ENCODE assay signal across 12 mouse cellular contexts in genomic region chr9:101280867-101281266, GRCm38 (mm10).
"Had no signal": no experiment of that assay in that cellular context is flagged by ENCODE, and none has a peak within 500 bp of the region (broad histone marks: within the 10 kb centered on the region; RNA-seq: fewer than 3 reads in every experiment).

No protein-coding gene starts in this region.

- H3K27ac ChIP-seq: kidney, postnatal 0 days; layer of hippocampus, adult 2 months; limb, embryonic 10.5 days; liver, embryonic 12.5 days; lung, embryonic 15.5 days; macrophage; midbrain, embryonic 15.5 days; neural tube, embryonic 12.5 days; stomach, postnatal 0 days had no signal

- DNase-seq: lung, postnatal 14 days; thymus, postnatal 4 days had no signal

- H3K9ac ChIP-seq: liver, embryonic 12.5 days; lung, embryonic 15.5 days; midbrain, embryonic 15.5 days; neural tube, embryonic 12.5 days had no signal

- H3K27me3 ChIP-seq: liver, embryonic 12.5 days; lung, embryonic 15.5 days; megakaryocyte, embryonic 14.5 days; midbrain, embryonic 15.5 days; neural tube, embryonic 12.5 days had no signal

- H3K4me3 ChIP-seq: layer of hippocampus, adult 2 months; limb, embryonic 10.5 days; liver, embryonic 12.5 days; lung, embryonic 15.5 days; megakaryocyte, embryonic 14.5 days; midbrain, embryonic 15.5 days; neural tube, embryonic 12.5 days had no signal

- H3K36me3 ChIP-seq: limb, embryonic 10.5 days; liver, embryonic 12.5 days; lung, embryonic 15.5 days; midbrain, embryonic 15.5 days; neural tube, embryonic 12.5 days had no signal

- H3K4me1 ChIP-seq: liver, embryonic 12.5 days; lung, embryonic 15.5 days; megakaryocyte, embryonic 14.5 days; midbrain, embryonic 15.5 days; neural tube, embryonic 12.5 days had no signal
